Mouse (Mus musculus) forebrain, embryonic 11.5 days (tissue): ENCODE measurements at regions not wholly inside any gene's neighbourhood (a gene's known extent, or its start where the extent isn't known, plus 50 kb on each side); places are given as distances from the start of the nearest gene placed in this dataset.
A peak's percentile ranks its signal among the peaks of the same experiment; 100 is the strongest.

Source experiments
- ATAC-seq: fragments of 200-750 bp; cut with Nextera tagmentation; replicated peaks from 2 replicates; pipeline ENCODE4 v1.8.0; 2017; ENCODE audit warnings: moderate TSS enrichment; ENCODE audit not compliant: low FRiP score
- DNase-seq: peaks from one replicate; pipeline ENCODE4 v3.0.0-alpha.2; 2017; ENCODE audit warnings: low spot score
- H3K27ac ChIP-seq: fragments of 300-500 bp; sonication (generic); 2 replicates; pipeline ENCODE4 v1.5.1; 2014; ENCODE audit warnings: low read depth, low read length
- H3K27me3 ChIP-seq: fragments of 300-500 bp; sonication (generic); 2 replicates; pipeline ENCODE4 v1.6.1; 2014; ENCODE audit warnings: mild to moderate bottlenecking, low read length, mixed read lengths; ENCODE audit not compliant: control insufficient read depth, insufficient read depth
- H3K36me3 ChIP-seq: fragments of 300-500 bp; sonication (generic); 2 replicates; pipeline ENCODE4 v1.6.1; 2014; ENCODE audit warnings: mild to moderate bottlenecking, low read length, moderate library complexity, mixed read lengths; ENCODE audit not compliant: control insufficient read depth, insufficient read depth
- H3K4me1 ChIP-seq: fragments of 300-500 bp; sonication (generic); replicated peaks from 2 replicates; pipeline ENCODE4 v1.6.1; 2014; ENCODE audit warnings: low read length, mixed read lengths; ENCODE audit not compliant: control insufficient read depth, insufficient read depth
- H3K4me2 ChIP-seq: fragments of 300-500 bp; sonication (generic); 2 replicates; pipeline ENCODE4 v1.6.1; 2014; ENCODE audit warnings: low read depth, mild to moderate bottlenecking, low read length, moderate library complexity, mixed read lengths; ENCODE audit not compliant: severe bottlenecking
- H3K4me3 ChIP-seq: fragments of 300-500 bp; sonication (generic); 2 replicates; pipeline ENCODE4 v1.5.1; 2014; ENCODE audit warnings: low read depth, low read length
- H3K9ac ChIP-seq: fragments of 300-500 bp; sonication (generic); 2 replicates; pipeline ENCODE4 v1.6.1; 2014; ENCODE audit warnings: low read length
- H3K9me3 ChIP-seq: fragments of 300-500 bp; sonication (generic); 2 replicates; pipeline ENCODE4 v1.6.1; 2016; ENCODE audit warnings: low read length, mixed read lengths; ENCODE audit not compliant: control insufficient read depth
- WGBS: fragments of 180-500 bp; shearing (Covaris S2); extraction: QIAGEN DNeasy Blood & Tissue Kit; methylation state at CpG from one replicate; pipeline ENCODE4 v1.1.7; 2014; 5-methylcytosine and 5-hydroxymethylcytosine counted together

GRCm38 (mm10) chr9:61862071-61862480 lies 52.3 kb downstream of the Rplp1 start:
- DNase-seq: no peak
- no peak for ATAC-seq
- no peak overlapping the region for H3K4me3 ChIP-seq

DNA sequence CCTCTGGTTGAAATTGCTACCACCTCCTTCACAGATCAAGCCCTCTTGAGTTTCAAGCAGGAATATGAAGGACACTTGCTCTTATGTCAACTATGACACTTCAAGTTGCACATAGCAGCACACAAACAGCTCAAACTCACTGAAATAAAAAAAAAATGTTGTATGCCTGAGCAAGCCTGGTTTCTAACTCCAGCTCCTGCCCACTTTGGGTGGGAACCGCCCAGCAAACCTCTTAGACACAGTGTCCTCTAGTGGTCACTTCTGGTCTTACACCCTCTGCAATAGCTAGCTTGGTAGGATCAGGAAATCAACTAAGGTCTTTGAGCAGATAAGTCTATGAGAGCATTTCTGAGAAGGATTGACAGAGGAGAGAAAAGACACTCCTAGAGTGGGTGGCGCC lies 54.2 kb downstream of the Rplp1 start:
- H3K9ac ChIP-seq: no peak overlapping the region
- no peaks in the 10 kb centered on the region for H3K36me3 ChIP-seq
- ATAC-seq (no peak), DNase-seq (peak; percentile 70)
- H3K4me1 ChIP-seq: no peaks in the 10 kb centered on the region
- no peak overlapping the region for H3K4me2 ChIP-seq
- no peaks in the 10 kb centered on the region for H3K9me3 ChIP-seq
- no peaks in the 10 kb centered on the region for H3K27me3 ChIP-seq
- H3K4me3 ChIP-seq: no peak overlapping the region
- H3K27ac ChIP-seq: no peak overlapping the region
- 23% methylated on average over 2 of the region's 2 CpGs for whole genome bisulfite sequencing

More at GRCm38 (mm10) chr9:61862071-61862480, 52.3 kb downstream of the Rplp1 start:
- Histone ChIP-seq H3K27ac (no peak overlapping the region), H3K9ac (no peak overlapping the region), H3K27me3 (no peaks in the 10 kb centered on the region), H3K36me3 (no peaks in the 10 kb centered on the region), H3K4me2 (no peak overlapping the region), H3K4me1 (no peaks in the 10 kb centered on the region), H3K9me3 (no peaks in the 10 kb centered on the region; the same call in 1 of the 2 replicates)
- WGBS: 72% methylated on average over 6 of the region's 6 CpGs

DNA sequence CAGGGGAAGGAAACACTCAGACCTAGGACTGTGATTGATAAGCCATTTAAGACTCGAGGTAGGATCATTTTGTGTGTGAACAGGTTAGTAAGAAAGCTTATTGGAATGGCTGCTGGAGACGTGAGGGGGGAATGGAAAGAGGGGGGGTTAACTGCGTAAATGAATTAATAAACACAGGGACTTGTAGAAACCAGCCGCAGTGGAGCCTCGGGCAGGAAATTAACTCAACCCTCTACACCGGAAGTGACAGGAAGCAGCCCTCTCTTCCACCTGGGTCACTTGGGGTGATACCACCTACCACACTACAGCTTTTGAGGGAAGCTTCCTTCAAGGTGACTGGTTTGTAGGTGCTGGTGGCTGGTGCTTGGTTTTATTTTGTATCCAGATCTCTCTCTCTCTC lies 54.9 kb downstream of the Rplp1 start:
- Histone ChIP-seq H3K9me3 (no peaks in the 10 kb centered on the region), H3K4me3 (no peak overlapping the region), H3K9ac (no peak overlapping the region), H3K36me3 (no peaks in the 10 kb centered on the region), H3K4me2 (no peak overlapping the region), H3K4me1 (no peaks in the 10 kb centered on the region), H3K27ac (no peak overlapping the region), H3K27me3 (no peaks in the 10 kb centered on the region)
- DNase-seq (no peak), ATAC-seq (no peak)
- WGBS: 72% methylated on average over 6 of the region's 6 CpGs

- 92% methylated on average over 6 of the region's 6 CpGs for WGBS
Observed at GRCm38 (mm10) chr9:61857817-61858216, 56.5 kb downstream of the Rplp1 start.

GRCm38 (mm10) chr9:61856686-61857085 lies 57.7 kb downstream of the Rplp1 start:
- Histone ChIP-seq H3K9ac (no peak overlapping the region), H3K27me3 (no peaks in the 10 kb centered on the region), H3K4me1 (no peaks in the 10 kb centered on the region), H3K27ac (no peak overlapping the region), H3K4me3 (no peak overlapping the region), H3K9me3 (no peaks in the 10 kb centered on the region), H3K4me2 (no peak overlapping the region), H3K36me3 (no peaks in the 10 kb centered on the region)
- ATAC-seq (no peak), DNase-seq (no peak)
- WGBS: 92% methylated on average over 1 of the region's 1 CpGs

More at GRCm38 (mm10) chr9:61857817-61858216, 56.5 kb downstream of the Rplp1 start:
- no peaks in the 10 kb centered on the region for H3K36me3 ChIP-seq
- H3K4me2 ChIP-seq: no peak overlapping the region
- no peaks in the 10 kb centered on the region for H3K4me1 ChIP-seq
- H3K27me3 ChIP-seq: no peaks in the 10 kb centered on the region
- no peak overlapping the region for H3K4me3 ChIP-seq
- no peaks in the 10 kb centered on the region for H3K9me3 ChIP-seq
- no peak overlapping the region for H3K9ac ChIP-seq
- DNase-seq: no peak
- no peak for ATAC-seq
- no peak overlapping the region for H3K27ac ChIP-seq

DNA sequence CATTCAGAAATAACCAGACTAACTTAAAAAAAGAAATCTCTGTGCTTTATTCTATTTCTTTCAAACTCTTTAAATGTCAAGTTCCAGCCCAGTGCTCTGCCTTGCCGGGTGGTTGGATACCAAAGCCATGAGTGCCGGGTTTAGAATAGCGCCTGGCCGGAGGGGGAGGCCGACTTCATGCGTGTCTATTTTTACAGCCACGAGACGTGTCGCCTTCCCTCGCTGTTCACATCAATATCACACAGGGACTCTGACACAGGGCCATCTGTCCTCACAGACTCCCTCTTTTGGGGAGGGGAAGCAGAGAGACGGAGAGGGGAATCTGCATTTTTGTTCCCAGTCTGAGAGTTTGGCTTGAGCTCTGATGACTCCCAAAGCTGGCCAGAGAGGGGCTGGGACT lies 58.7 kb downstream of the Rplp1 start:
- no peak overlapping the region for H3K27ac ChIP-seq
- no peaks in the 10 kb centered on the region for H3K36me3 ChIP-seq
- no peak overlapping the region for H3K9ac ChIP-seq
- H3K4me3 ChIP-seq: no peak overlapping the region
- no peak overlapping the region for H3K4me2 ChIP-seq
- no peak for ATAC-seq
- H3K27me3 ChIP-seq: no peaks in the 10 kb centered on the region
- WGBS: 89% methylated on average over 11 of the region's 11 CpGs
- DNase-seq: no peak
- no peaks in the 10 kb centered on the region for H3K4me1 ChIP-seq
- H3K9me3 ChIP-seq: no peaks in the 10 kb centered on the region

GRCm38 (mm10) chr9:61853841-61854240 lies 60.5 kb downstream of the Rplp1 start:
- H3K9me3 ChIP-seq: no peaks in the 10 kb centered on the region
- no peaks in the 10 kb centered on the region for H3K4me1 ChIP-seq
- 83% methylated on average over 4 of the region's 4 CpGs for WGBS
- no peak overlapping the region for H3K4me2 ChIP-seq
- H3K36me3 ChIP-seq: no peaks in the 10 kb centered on the region
- no peak for DNase-seq
- no peak for ATAC-seq
- H3K4me3 ChIP-seq: no peak overlapping the region
- H3K9ac ChIP-seq: no peak overlapping the region
- H3K27ac ChIP-seq: no peak overlapping the region
- no peaks in the 10 kb centered on the region for H3K27me3 ChIP-seq

DNA sequence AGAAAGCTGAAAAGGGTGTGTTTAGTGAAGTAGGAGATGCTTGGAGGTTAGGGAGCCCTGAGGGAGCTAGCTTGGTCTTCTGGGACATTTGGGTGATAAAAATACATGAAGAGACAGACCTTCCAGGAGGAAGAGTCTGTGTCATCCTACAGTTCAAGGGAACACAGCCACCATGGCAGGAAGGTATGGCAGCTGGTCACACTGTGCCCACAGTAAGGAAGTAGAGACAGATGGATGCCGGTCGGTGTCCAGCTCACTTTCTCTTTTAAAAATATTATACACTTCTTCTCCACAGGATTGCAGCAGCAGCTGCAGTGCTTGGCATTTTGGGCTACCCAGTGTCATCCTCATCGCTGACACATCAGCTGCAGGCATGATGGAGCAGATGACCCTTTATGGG lies 63.0 kb downstream of the Rplp1 start:
- Histone ChIP-seq H3K4me3 (no peak overlapping the region), H3K4me2 (no peak overlapping the region), H3K36me3 (no peaks in the 10 kb centered on the region), H3K4me1 (no peaks in the 10 kb centered on the region), H3K27me3 (no peaks in the 10 kb centered on the region), H3K9ac (no peak overlapping the region), H3K9me3 (no peaks in the 10 kb centered on the region), H3K27ac (no peak overlapping the region)
- DNase-seq: no peak
- ATAC-seq: no peak
- WGBS: 99% methylated on average over 3 of the region's 3 CpGs

DNA sequence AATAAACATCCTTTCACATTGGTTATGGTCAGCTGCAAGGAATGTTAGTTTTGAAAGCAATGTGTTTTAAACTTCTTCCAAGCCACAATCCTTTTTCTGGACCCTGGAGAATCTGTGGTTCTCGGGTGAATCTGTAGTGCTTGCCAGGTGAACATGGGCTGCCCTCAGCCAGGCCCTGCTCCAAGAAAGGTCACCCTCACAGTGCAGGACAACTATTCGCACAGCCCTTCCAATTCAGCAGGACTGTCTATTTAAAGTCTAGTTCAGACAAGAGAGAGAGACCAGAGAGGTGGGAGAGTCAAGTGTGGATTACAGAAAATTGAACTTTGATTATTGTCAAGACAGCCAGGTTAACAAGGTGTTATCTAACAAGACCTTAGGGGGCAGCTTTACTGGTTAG lies 65.9 kb downstream of the Rplp1 start:
- H3K9ac ChIP-seq: no peak overlapping the region
- no peak overlapping the region for H3K4me2 ChIP-seq
- WGBS: 85% methylated on average over 2 of the region's 2 CpGs
- H3K9me3 ChIP-seq: no peaks in the 10 kb centered on the region
- peaks cover 3% of the 10 kb centered on the region; the same call in 1 of the 2 replicates for H3K4me1 ChIP-seq
- no peaks in the 10 kb centered on the region for H3K36me3 ChIP-seq
- no peaks in the 10 kb centered on the region for H3K27me3 ChIP-seq
- DNase-seq (no peak), ATAC-seq (no peak)
- no peak overlapping the region for H3K4me3 ChIP-seq
- H3K27ac ChIP-seq: no peak overlapping the region
